ENCODE assay signal across 13 mouse cellular contexts in genomic region chr11:61871881-61872280, GRCm38 (mm10).
"Had no signal": no experiment of that assay in that cellular context is flagged by ENCODE, and none has a peak within 500 bp of the region (broad histone marks: within the 10 kb centered on the region; RNA-seq: fewer than 3 reads in every experiment).

No protein-coding gene starts in this region.

- DNase-seq: lung, adult 18-20 months; lung, embryonic 14.5 days; lung, postnatal 10 days; lung, postnatal 4 days; midbrain, embryonic 14.5 days; retina, postnatal 1 day; right cerebral cortex, adult 18-20 months; right cerebral cortex, postnatal 25 days; right cerebral cortex, postnatal 4 days; spleen, adult 18-20 months; thymus, adult 18-20 months; thymus, postnatal 14 days; thymus, postnatal 36 days had no signal
